Comparison of ENCODE assay signal across 10 mouse cellular contexts in the genomic region with DNA sequence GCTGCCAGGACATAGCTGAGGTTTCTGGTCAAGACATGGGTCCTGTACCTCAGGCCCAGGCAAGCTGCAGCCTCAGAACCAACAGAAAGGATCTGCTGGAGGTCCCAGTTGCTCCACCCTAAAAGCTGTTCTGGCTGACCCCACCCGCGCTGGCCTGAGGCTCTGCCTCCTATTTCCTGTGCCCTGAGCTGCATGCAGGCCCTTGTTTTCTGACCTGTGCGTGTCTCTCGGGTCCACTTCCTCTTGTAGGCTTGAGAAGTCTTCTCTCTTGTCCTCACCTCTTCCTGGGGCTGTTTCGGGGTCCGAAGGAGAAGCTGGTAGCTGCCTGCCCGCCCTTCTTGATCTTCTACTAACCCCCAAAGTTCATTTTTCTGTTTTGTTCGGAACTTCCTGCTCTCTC. TPM values are rescaled to one million over a fixed set of nuclear protein-coding genes. Genes with fewer than 3 reads are reported as not detected.
DNase-seq lines count a peak whose midpoint lies in the region; ATAC-seq and TF ChIP-seq lines count a peak whose summit lies in the region.
"Had no signal": no experiment of that assay in that cellular context is flagged by ENCODE, and none has a peak within 500 bp of the region (broad histone marks: within the 10 kb centered on the region; RNA-seq: fewer than 3 reads in every experiment).

No protein-coding gene starts in this region.

- peaks cover 8% of the 10 kb centered on the region for H3K4me1 ChIP-seq in liver, postnatal 0 days (ENCODE audit: insufficient read depth)
- H3K4me1 ChIP-seq in midbrain, postnatal 0 days (ENCODE audit: insufficient read depth, low read length), result no peaks in the 10 kb centered on the region
- peaks cover 13% of the 10 kb centered on the region for H3K4me1 ChIP-seq in thymus, adult 2 months (replicated peaks; ENCODE audit: control insufficient read depth, insufficient read depth, low read length)

- peak overlapping the region; percentile 76 for H3K27ac ChIP-seq in liver, postnatal 0 days (ENCODE audit: low read depth)
- no peak overlapping the region for H3K27ac ChIP-seq in midbrain, postnatal 0 days (ENCODE audit: low read depth, low read length)
- H3K27ac ChIP-seq in thymus, adult 2 months (ENCODE audit: control insufficient read depth, insufficient read depth, low read length), result no peak overlapping the region

- H3K9ac ChIP-seq in liver, postnatal 0 days (replicated peaks), result no peak overlapping the region
- no peak overlapping the region for H3K9ac ChIP-seq in midbrain, postnatal 0 days (replicated peaks; ENCODE audit: low read length, poor library complexity, severe bottlenecking)

- ATAC-seq in liver, postnatal 0 days, result peak; percentile 24; the same call in 1 of the 2 replicates
- no peak for ATAC-seq in midbrain, postnatal 0 days (ENCODE audit: low FRiP score)

- TF ChIP-seq CTCF in liver, postnatal 0 days (IDR thresholded peaks at IDR 0.05; ENCODE audit: low read depth), result no peak
- no peak for TF ChIP-seq CTCF in midbrain, postnatal 0 days (IDR thresholded peaks at IDR 0.05)
- no peak for TF ChIP-seq CTCF in thymus, adult 2 months (IDR thresholded peaks at IDR 0.05; ENCODE audit: borderline replicate concordance, control insufficient read depth, extremely low read depth, insufficient read depth, low read length, poor library complexity)

- H3K36me3 ChIP-seq in liver, postnatal 0 days (replicated peaks; ENCODE audit: insufficient read depth, low read length), result no peaks in the 10 kb centered on the region
- H3K36me3 ChIP-seq in midbrain, postnatal 0 days (ENCODE audit: insufficient read depth, low read length), result no peaks in the 10 kb centered on the region
- H3K36me3 ChIP-seq in thymus, adult 2 months (ENCODE audit: control insufficient read depth, insufficient read depth, low read length), result no peaks in the 10 kb centered on the region

- DNase-seq in adrenal gland, postnatal 14 days, result peak; percentile 32
- DNase-seq in adrenal gland, adult 18-20 months (ENCODE audit: low spot score in 2 of 2), result no peak
- peak; percentile 18 to 38 for DNase-seq in spleen, postnatal 36 days (ENCODE audit: low spot score in 2 of 2)
- DNase-seq in spleen, postnatal 14 days (ENCODE audit: low spot score in 2 of 2), result no peak
- peak; percentile 57 for DNase-seq in liver, postnatal 0 days
- DNase-seq in testis, postnatal 10 days (ENCODE audit: low spot score), result peak; percentile 59
- DNase-seq in midbrain, postnatal 0 days (ENCODE audit: low spot score), result no peak
- no peak for DNase-seq in thymus, adult 2 months
- DNase-seq: right cerebral cortex, postnatal 4 days had no signal

- peak overlapping the region; percentile 32; the same call in 1 of the 2 replicates for H3K4me2 ChIP-seq in liver, postnatal 0 days (ENCODE audit: low read depth, low read length)
- H3K4me2 ChIP-seq in midbrain, postnatal 0 days (ENCODE audit: low read depth, low read length, poor library complexity, severe bottlenecking), result no peak overlapping the region

- TF ChIP-seq POLR2A in thymus, adult 2 months (IDR thresholded peaks at IDR 0.05; ENCODE audit: control insufficient read depth, extremely low read depth, insufficient read depth, low read length, poor library complexity), result no peak

- no peaks in the 10 kb centered on the region for H3K9me3 ChIP-seq in liver, postnatal 0 days (ENCODE audit: low read length)
- no peaks in the 10 kb centered on the region for H3K9me3 ChIP-seq in midbrain, postnatal 0 days (ENCODE audit: low read length)

- no peaks in the 10 kb centered on the region for H3K27me3 ChIP-seq in liver, postnatal 0 days (ENCODE audit: insufficient read depth, low read length)
- H3K27me3 ChIP-seq in midbrain, postnatal 0 days (ENCODE audit: insufficient read depth, low read length), result no peaks in the 10 kb centered on the region
- H3K27me3 ChIP-seq in thymus, adult 2 months (ENCODE audit: control insufficient read depth, insufficient read depth, low read length), result no peaks in the 10 kb centered on the region; the same call in 1 of the 2 replicates

- 34% methylated on average over 8 of the region's 8 CpGs for WGBS in liver, postnatal 0 days (ENCODE audit: insufficient replicate concordance)
- 83% methylated on average over 8 of the region's 8 CpGs for WGBS in midbrain, postnatal 0 days
- WGBS in thymus, adult 2 months, result 54% methylated on average over 8 of the region's 8 CpGs

- TF ChIP-seq EP300 in liver, postnatal 0 days (IDR thresholded peaks at IDR 0.05; ENCODE audit: low read depth), result no peak

- no peak overlapping the region; the same call in 1 of the 2 replicates for H3K4me3 ChIP-seq in liver, postnatal 0 days (ENCODE audit: low read depth, low read length)
- no peak overlapping the region for H3K4me3 ChIP-seq in midbrain, postnatal 0 days (ENCODE audit: low read depth, low read length)
- H3K4me3 ChIP-seq in thymus, adult 2 months (ENCODE audit: control insufficient read depth, insufficient read depth, low read length), result no peak overlapping the region
- H3K4me3 ChIP-seq: myocyte had no signal

RNA-seq across cellular contexts. Expression of a gene that starts 0.9 kb away (rescaled TPM):
- total RNA-seq in adrenal gland, postnatal 14 days (2021), result not detected in 2 replicates
- under 1 TPM in 1 of 2 experiments, not detected in 1; 0.23 TPM for total RNA-seq in adrenal gland, adult 18-20 months (2021)
- 13.7 and 15.0 TPM in 2 replicates for polyA plus RNA-seq in liver, postnatal 0 days (2015; fragmentation: Nextera tagmentation; extraction: Ambion mirVana)
- total RNA-seq in midbrain, postnatal 0 days (2014; rRNA removed), result not detected in 2 replicates
- polyA plus RNA-seq in midbrain, postnatal 0 days (2015; fragmentation: Nextera tagmentation; extraction: Ambion mirVana), result not detected in 2 replicates
- 2.1 and 2.7 TPM in 2 replicates for polyA plus RNA-seq in thymus, adult 2 months (2012; rRNA removed)
- polyA plus RNA-seq: myocyte had no signal

RNA-seq across cellular contexts. Expression of a gene that starts 14.2 kb away (rescaled TPM):
- not detected in 2 replicates for total RNA-seq in adrenal gland, postnatal 14 days (2021)
- total RNA-seq in adrenal gland, adult 18-20 months (2021), result not detected
- polyA plus RNA-seq in liver, postnatal 0 days (2015; fragmentation: Nextera tagmentation; extraction: Ambion mirVana), result not detected in 2 replicates
- total RNA-seq in midbrain, postnatal 0 days (2014; rRNA removed), result not detected in 2 replicates
- 0.07 and 0.31 TPM in 2 replicates for polyA plus RNA-seq in midbrain, postnatal 0 days (2015; fragmentation: Nextera tagmentation; extraction: Ambion mirVana)
- polyA plus RNA-seq in thymus, adult 2 months (2012; rRNA removed), result 0.09 and 0.14 TPM in 2 replicates

RNA-seq across cellular contexts. Expression of a gene that starts 26.1 kb away (rescaled TPM):
- total RNA-seq in adrenal gland, postnatal 14 days (2021), result 168 and 193 TPM in 2 replicates
- total RNA-seq in adrenal gland, adult 18-20 months (2021), result 100 to 1,000 TPM; 162 to 171 TPM
- 28.4 and 38.0 TPM in 2 replicates for polyA plus RNA-seq in liver, postnatal 0 days (2015; fragmentation: Nextera tagmentation; extraction: Ambion mirVana)
- total RNA-seq in midbrain, postnatal 0 days (2014; rRNA removed), result 118 and 122 TPM in 2 replicates
- polyA plus RNA-seq in midbrain, postnatal 0 days (2015; fragmentation: Nextera tagmentation; extraction: Ambion mirVana), result 91.7 and 108 TPM in 2 replicates
- 238 and 263 TPM in 2 replicates for polyA plus RNA-seq in thymus, adult 2 months (2012; rRNA removed)

RNA-seq across cellular contexts. Expression of a gene that starts 26.8 kb away (rescaled TPM):
- 33.7 and 41.0 TPM in 2 replicates for total RNA-seq in adrenal gland, postnatal 14 days (2021)
- 10 to 100 TPM; 43.5 to 43.7 TPM for total RNA-seq in adrenal gland, adult 18-20 months (2021)
- 50.9 and 53.3 TPM in 2 replicates for polyA plus RNA-seq in liver, postnatal 0 days (2015; fragmentation: Nextera tagmentation; extraction: Ambion mirVana)
- total RNA-seq in midbrain, postnatal 0 days (2014; rRNA removed), result 44.2 and 46.5 TPM in 2 replicates
- 61.1 and 67.6 TPM in 2 replicates for polyA plus RNA-seq in midbrain, postnatal 0 days (2015; fragmentation: Nextera tagmentation; extraction: Ambion mirVana)
- polyA plus RNA-seq in thymus, adult 2 months (2012; rRNA removed), result 80.2 and 92.8 TPM in 2 replicates

Comparison
In these comparisons a context has a peak if more than half of its experiments do, and no peak if none do; other contexts are left out.
1. DNase-seq: peak in adrenal gland, postnatal 14 days (single experiment), spleen, postnatal 36 days (2 of 2), liver, postnatal 0 days (single experiment) and testis, postnatal 10 days (single experiment); none in adrenal gland, adult 18-20 months (0 of 2), spleen, postnatal 14 days (0 of 2), midbrain, postnatal 0 days (single experiment) and thymus, adult 2 months (single experiment).